Mouse (Mus musculus): ENCODE data around the gene Egfem1. TPM values are rescaled to one million over a fixed set of nuclear protein-coding genes. Genes with fewer than 3 reads are reported as not detected.

The Egfem1 gene
- polyA plus RNA-seq, 1 experiment from 2014 or later: 7.4 TPM

DNA sequence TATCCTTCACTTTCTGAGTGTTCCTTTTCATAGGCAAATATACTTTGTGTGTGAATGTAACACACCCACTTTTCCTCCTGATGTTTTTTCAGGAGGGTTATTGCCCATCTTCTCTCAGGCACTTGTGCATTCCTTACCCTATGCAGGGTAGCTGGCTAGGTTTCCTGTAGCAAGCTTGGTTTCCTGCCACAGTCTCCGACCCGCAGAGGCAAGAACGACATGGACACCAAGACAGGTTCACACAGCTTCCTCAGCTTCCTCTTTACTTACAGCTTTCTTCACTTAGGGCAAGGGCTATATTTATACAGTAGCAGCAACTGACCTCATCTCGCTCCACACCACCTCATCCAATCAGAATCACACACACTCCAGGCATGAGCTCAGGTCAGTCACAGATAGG lies 10.5 kb upstream of the Egfem1 start:
- 96% methylated on average over 4 of the region's 4 CpGs for WGBS
- no peak for ATAC-seq

GRCm38 (mm10) chr3:29081517-29081916 lies 306 bp upstream of the Egfem1 start:
- H3K4me2 ChIP-seq (ENCODE audit: low read length): peak overlapping the region; percentile 88
- peaks cover 12% of the 10 kb centered on the region for H3K4me1 ChIP-seq (replicated peaks; ENCODE audit: control insufficient read depth, insufficient read depth, low read length)
- H3K9me3 ChIP-seq (ENCODE audit: control insufficient read depth, low read length): no peaks in the 10 kb centered on the region
- H3K36me3 ChIP-seq (ENCODE audit: control insufficient read depth, insufficient read depth): no peaks in the 10 kb centered on the region
- 27% methylated on average over 13 of the region's 13 CpGs for WGBS
- peak overlapping the region; percentile 57 for H3K4me3 ChIP-seq (replicated peaks; ENCODE audit: low read length)
- peak overlapping the region; percentile 47 for H3K9ac ChIP-seq (replicated peaks; ENCODE audit: low read depth, low read length)
- ATAC-seq: peak; percentile 29
- peaks cover 6% of the 10 kb centered on the region; the same call in 1 of the 2 replicates for H3K27me3 ChIP-seq (replicated peaks; ENCODE audit: control insufficient read depth, insufficient read depth, low read length)
- no peak overlapping the region for H3K27ac ChIP-seq (ENCODE audit: low read length)

More for the DNA sequence above, 10.5 kb upstream of the Egfem1 start:
- no peaks in the 10 kb centered on the region for H3K9me3 ChIP-seq (ENCODE audit: control insufficient read depth, low read length)
- H3K27ac ChIP-seq (ENCODE audit: low read length): no peak overlapping the region
- no peaks in the 10 kb centered on the region for H3K36me3 ChIP-seq (ENCODE audit: control insufficient read depth, insufficient read depth)
- H3K9ac ChIP-seq (replicated peaks; ENCODE audit: low read depth, low read length): no peak overlapping the region
- no peak overlapping the region for H3K4me2 ChIP-seq (ENCODE audit: low read length)
- no peaks in the 10 kb centered on the region for H3K27me3 ChIP-seq (replicated peaks; ENCODE audit: control insufficient read depth, insufficient read depth, low read length)
- H3K4me1 ChIP-seq (replicated peaks; ENCODE audit: control insufficient read depth, insufficient read depth, low read length): peaks cover 6% of the 10 kb centered on the region; the same call in 1 of the 2 replicates
- H3K4me3 ChIP-seq (replicated peaks; ENCODE audit: low read length): no peak overlapping the region

DNA sequence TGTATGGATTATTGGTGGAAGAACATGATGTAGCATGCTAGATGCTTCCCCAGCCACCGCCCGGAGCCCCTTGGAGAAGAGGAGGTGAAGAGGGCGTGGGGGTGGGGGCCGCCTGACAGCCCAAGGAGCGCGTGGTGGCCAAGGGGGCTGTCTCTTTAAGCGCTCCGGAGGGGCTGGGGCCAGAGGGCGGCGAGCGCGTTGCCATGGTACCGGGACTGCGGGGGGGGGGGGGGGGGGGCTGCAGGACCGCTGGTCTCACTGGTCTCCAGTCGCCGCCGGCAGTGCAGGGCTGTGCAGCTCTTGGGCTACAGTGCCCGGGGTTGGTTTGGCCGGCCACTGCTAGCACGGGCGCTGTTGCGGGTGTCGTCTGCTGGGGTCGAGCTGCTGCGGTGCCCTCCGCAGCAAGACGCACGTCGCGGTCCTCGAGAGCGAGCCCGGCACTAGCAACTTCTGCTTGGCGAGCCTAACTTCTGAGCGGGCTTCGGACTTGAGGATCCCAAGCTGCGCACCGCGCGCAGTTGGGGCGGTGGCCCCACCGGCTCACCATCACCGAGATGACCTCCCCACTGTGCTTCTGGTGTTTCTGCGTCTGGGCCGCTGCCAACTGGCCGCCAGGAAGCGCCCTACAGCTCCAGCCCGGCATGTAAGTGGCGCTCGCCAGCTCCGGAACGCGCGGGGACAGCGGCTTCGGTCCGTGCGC lies 623 bp downstream of the Egfem1 start:
- no peaks in the 10 kb centered on the region for H3K36me3 ChIP-seq (ENCODE audit: control insufficient read depth, insufficient read depth)
- H3K4me3 ChIP-seq (replicated peaks; ENCODE audit: low read length): peak overlapping the region; percentile 57
- H3K27ac ChIP-seq (ENCODE audit: low read length): peak overlapping the region; percentile 41; the same call in 1 of the 2 replicates
- peak overlapping the region; percentile 88 for H3K4me2 ChIP-seq (ENCODE audit: low read length)
- peaks cover 6% of the 10 kb centered on the region; the same call in 1 of the 2 replicates for H3K27me3 ChIP-seq (replicated peaks; ENCODE audit: control insufficient read depth, insufficient read depth, low read length)
- peak overlapping the region; percentile 47 for H3K9ac ChIP-seq (replicated peaks; ENCODE audit: low read depth, low read length)
- under 1% methylated on average over 50 of the region's 59 CpGs for WGBS
- peaks cover 12% of the 10 kb centered on the region for H3K4me1 ChIP-seq (replicated peaks; ENCODE audit: control insufficient read depth, insufficient read depth, low read length)
- H3K9me3 ChIP-seq (ENCODE audit: control insufficient read depth, low read length): no peaks in the 10 kb centered on the region
- peak; percentile 85 for ATAC-seq

GRCm38 (mm10) chr3:29082996-29083350 lies 1.1 kb downstream of the Egfem1 start:
- H3K4me2 ChIP-seq (ENCODE audit: low read length): peak overlapping the region; percentile 88
- H3K27ac ChIP-seq (ENCODE audit: low read length): no peak overlapping the region
- WGBS: 2% methylated on average over 12 of the region's 12 CpGs
- no peak for ATAC-seq
- peaks cover 6% of the 10 kb centered on the region; the same call in 1 of the 2 replicates for H3K27me3 ChIP-seq (replicated peaks; ENCODE audit: control insufficient read depth, insufficient read depth, low read length)
- H3K9me3 ChIP-seq (ENCODE audit: control insufficient read depth, low read length): no peaks in the 10 kb centered on the region
- peak overlapping the region; percentile 47 for H3K9ac ChIP-seq (replicated peaks; ENCODE audit: low read depth, low read length)
- no peaks in the 10 kb centered on the region for H3K36me3 ChIP-seq (ENCODE audit: control insufficient read depth, insufficient read depth)
- peaks cover 12% of the 10 kb centered on the region for H3K4me1 ChIP-seq (replicated peaks; ENCODE audit: control insufficient read depth, insufficient read depth, low read length)
- H3K4me3 ChIP-seq (replicated peaks; ENCODE audit: low read length): peak overlapping the region; percentile 57

DNA sequence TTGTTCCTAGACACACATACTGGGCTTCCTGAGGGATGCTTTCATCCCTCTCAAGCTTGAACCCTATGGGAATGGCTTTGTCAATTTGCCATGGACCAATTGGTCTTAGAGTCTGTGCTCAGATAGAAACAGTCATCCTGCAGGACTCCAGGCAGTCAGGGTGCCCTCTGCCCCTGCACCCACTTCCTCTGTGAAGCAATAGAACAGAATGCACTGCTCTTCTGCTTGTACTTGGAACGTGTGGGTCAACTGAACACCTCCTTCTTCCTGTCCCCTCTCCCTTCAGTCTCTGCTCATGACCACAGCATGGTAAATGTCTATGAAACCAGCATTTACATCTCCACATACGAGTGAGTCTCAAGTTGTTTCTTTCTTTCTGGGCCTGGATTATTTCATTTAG lies 16.6 kb downstream of the Egfem1 start:
- Histone ChIP-seq H3K4me3 (replicated peaks; ENCODE audit: low read length) (no peak overlapping the region), H3K36me3 (ENCODE audit: control insufficient read depth, insufficient read depth) (no peaks in the 10 kb centered on the region)

GRCm38 (mm10) chr3:29106016-29106723 lies 24.3 kb downstream of the Egfem1 start:
- Histone ChIP-seq H3K4me1 (replicated peaks; ENCODE audit: control insufficient read depth, insufficient read depth, low read length) (no peaks in the 10 kb centered on the region), H3K9ac (replicated peaks; ENCODE audit: low read depth, low read length) (no peak overlapping the region), H3K4me2 (ENCODE audit: low read length) (no peak overlapping the region), H3K9me3 (ENCODE audit: control insufficient read depth, low read length) (no peaks in the 10 kb centered on the region), H3K4me3 (replicated peaks; ENCODE audit: low read length) (no peak overlapping the region), H3K27me3 (replicated peaks; ENCODE audit: control insufficient read depth, insufficient read depth, low read length) (no peaks in the 10 kb centered on the region), H3K27ac (ENCODE audit: low read length) (no peak overlapping the region), H3K36me3 (ENCODE audit: control insufficient read depth, insufficient read depth) (no peaks in the 10 kb centered on the region)
- 90% methylated on average over 3 of the region's 3 CpGs for WGBS
- no peak for ATAC-seq

More for the DNA sequence above, 16.6 kb downstream of the Egfem1 start:
- Histone ChIP-seq H3K4me2 (ENCODE audit: low read length) (no peak overlapping the region), H3K27ac (ENCODE audit: low read length) (no peak overlapping the region), H3K9ac (replicated peaks; ENCODE audit: low read depth, low read length) (no peak overlapping the region), H3K27me3 (replicated peaks; ENCODE audit: control insufficient read depth, insufficient read depth, low read length) (no peaks in the 10 kb centered on the region), H3K4me1 (replicated peaks; ENCODE audit: control insufficient read depth, insufficient read depth, low read length) (no peaks in the 10 kb centered on the region), H3K9me3 (ENCODE audit: control insufficient read depth, low read length) (no peaks in the 10 kb centered on the region)
- ATAC-seq: no peak
- WGBS: 64% methylated on average over 2 of the region's 2 CpGs

GRCm38 (mm10) chr3:29107134-29107533 lies 25.3 kb downstream of the Egfem1 start:
- Histone ChIP-seq H3K27me3 (replicated peaks; ENCODE audit: control insufficient read depth, insufficient read depth, low read length) (no peaks in the 10 kb centered on the region), H3K4me3 (replicated peaks; ENCODE audit: low read length) (no peak overlapping the region), H3K9me3 (ENCODE audit: control insufficient read depth, low read length) (no peaks in the 10 kb centered on the region), H3K4me1 (replicated peaks; ENCODE audit: control insufficient read depth, insufficient read depth, low read length) (no peaks in the 10 kb centered on the region), H3K4me2 (ENCODE audit: low read length) (no peak overlapping the region), H3K27ac (ENCODE audit: low read length) (no peak overlapping the region), H3K36me3 (ENCODE audit: control insufficient read depth, insufficient read depth) (no peaks in the 10 kb centered on the region), H3K9ac (replicated peaks; ENCODE audit: low read depth, low read length) (no peak overlapping the region)
- no peak for ATAC-seq
- WGBS: 94% methylated on average over 1 of the region's 1 CpGs

- no peaks in the 10 kb centered on the region for H3K27me3 ChIP-seq (replicated peaks; ENCODE audit: control insufficient read depth, insufficient read depth, low read length)
- H3K4me2 ChIP-seq (ENCODE audit: low read length): no peak overlapping the region
- no peak overlapping the region for H3K4me3 ChIP-seq (replicated peaks; ENCODE audit: low read length)
- no peak for ATAC-seq
- no peaks in the 10 kb centered on the region for H3K9me3 ChIP-seq (ENCODE audit: control insufficient read depth, low read length)
- no peak overlapping the region for H3K9ac ChIP-seq (replicated peaks; ENCODE audit: low read depth, low read length)
- H3K27ac ChIP-seq (ENCODE audit: low read length): no peak overlapping the region
- H3K36me3 ChIP-seq (ENCODE audit: control insufficient read depth, insufficient read depth): no peaks in the 10 kb centered on the region
- 86% methylated on average over 2 of the region's 2 CpGs for WGBS
- no peaks in the 10 kb centered on the region for H3K4me1 ChIP-seq (replicated peaks; ENCODE audit: control insufficient read depth, insufficient read depth, low read length)
Measured at GRCm38 (mm10) chr3:29110321-29110720, 28.5 kb downstream of the Egfem1 start.

- no peak for ATAC-seq
- no peaks in the 10 kb centered on the region for H3K27me3 ChIP-seq (replicated peaks; ENCODE audit: control insufficient read depth, insufficient read depth, low read length)
- H3K4me2 ChIP-seq (ENCODE audit: low read length): no peak overlapping the region
- 96% methylated on average over 3 of the region's 3 CpGs for WGBS
- no peak overlapping the region for H3K27ac ChIP-seq (ENCODE audit: low read length)
- no peak overlapping the region for H3K4me3 ChIP-seq (replicated peaks; ENCODE audit: low read length)
- H3K9ac ChIP-seq (replicated peaks; ENCODE audit: low read depth, low read length): no peak overlapping the region
- no peaks in the 10 kb centered on the region for H3K9me3 ChIP-seq (ENCODE audit: control insufficient read depth, low read length)
- no peaks in the 10 kb centered on the region for H3K4me1 ChIP-seq (replicated peaks; ENCODE audit: control insufficient read depth, insufficient read depth, low read length)
- no peaks in the 10 kb centered on the region for H3K36me3 ChIP-seq (ENCODE audit: control insufficient read depth, insufficient read depth)
Measured at GRCm38 (mm10) chr3:29114517-29114916, 32.7 kb downstream of the Egfem1 start.

Data from forebrain, embryonic 16.5 days (tissue).